Mouse (Mus musculus): ENCODE data around the gene Casp14.
"Not testable (repeated sequence)": the region's sequence is repeated elsewhere in the genome, so short reads cannot be mapped to it uniquely, and the experiment has no call there.

Casp14 gene

DNA sequence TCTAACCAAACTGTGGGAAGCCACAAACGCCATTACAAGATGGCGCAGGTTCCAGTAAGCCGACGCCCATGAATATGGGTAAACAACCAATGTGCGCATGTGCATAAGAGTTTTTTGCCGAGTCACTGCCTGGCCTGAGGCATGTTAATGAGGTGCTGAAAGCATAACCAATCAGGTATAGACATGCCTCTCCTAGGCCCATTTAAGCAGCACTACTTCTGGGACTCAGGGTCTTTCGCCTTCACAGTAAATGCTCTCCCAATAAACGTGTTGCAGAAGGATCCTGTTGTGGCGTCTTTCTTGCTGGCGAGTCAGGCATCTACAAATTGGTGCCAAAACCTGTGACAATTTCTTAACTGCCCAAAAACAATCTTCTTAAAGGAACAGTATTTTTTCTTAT, 51.4 kb downstream of the Casp14 start:
- not testable (repeated sequence) for DNase-seq

- DNase-seq = no peak
These were observed 53.5 kb downstream of the Casp14 start for GRCm38 (mm10) chr10:78664546-78664945.

All from cerebellum, postnatal 25 days (tissue).